Mouse (Mus musculus) C2C12 (cell line): Measurements from ENCODE around the gene Phactr2.

Experiments
- CEBPB ChIP-seq: IDR thresholded peaks from one replicate; pipeline ENCODE4 v1.6.1; 2011; ENCODE audit warnings: low read depth, mild to moderate bottlenecking, control low read depth, moderate library complexity
- CTCF ChIP-seq: IDR thresholded peaks from one replicate; pipeline ENCODE4 v1.5.1; 2011; ENCODE audit not compliant: control insufficient read depth, insufficient read depth, insufficient read length
- MAX ChIP-seq: IDR thresholded peaks from one replicate; pipeline ENCODE4 v1.6.1; 2011; ENCODE audit warnings: mild to moderate bottlenecking, control low read depth
- MYOD1 ChIP-seq: IDR thresholded peaks from one replicate; pipeline ENCODE4 v1.6.1; 2011; ENCODE audit warnings: low read depth; ENCODE audit not compliant: control insufficient read depth, insufficient read length

- no peak for TF ChIP-seq CTCF
- TF ChIP-seq CEBPB: no peak
- no peak for TF ChIP-seq MYOD1
- no peak for TF ChIP-seq MAX
These were observed 26.3 kb upstream of the Phactr2 start for GRCm38 (mm10) chr10:13500473-13500872.
